Mouse (Mus musculus) embryonic fibroblast, embryonic 13.5 days (primary cell): Measurements from ENCODE around the gene 1500011B03Rik.

Experiments
- CTCF ChIP-seq: IDR thresholded peaks from 2 replicates; pipeline ENCODE4 v1.5.1; 2011; ENCODE audit warnings: mild to moderate bottlenecking, control low read depth, low read length, moderate library complexity, borderline replicate concordance; ENCODE audit not compliant: insufficient read depth
- POLR2A ChIP-seq: IDR thresholded peaks from 2 replicates; pipeline ENCODE4 v1.6.1; 2011; ENCODE audit warnings: low read depth, mild to moderate bottlenecking, control low read depth, low read length, moderate library complexity

GRCm38 (mm10) chr5:114771796-114772195, 51.5 kb downstream of the 1500011B03Rik start:
- TF ChIP-seq CTCF (no peak), POLR2A (no peak)
